Mouse (Mus musculus) fibroblast of lung, adult 2 months (primary cell): ENCODE measurements around the gene AI481877.

ENCODE experiments used
- DNase-seq: peaks from one replicate; pipeline ENCODE4 v3.0.0-alpha.2; 2011; ENCODE audit warnings: low read depth

AI481877 gene

GRCm38 (mm10) chr4:59034918-59035785 is 103.6 kb downstream of the AI481877 start, which contains the start of gene Gng10:
Gene Gng10, plus strand, starts transcription at chr4:59035088.
- no peak for DNase-seq

- no peak for DNase-seq
These were observed 104.4 kb downstream of the AI481877 start for GRCm38 (mm10) chr4:59034325-59034917.

GRCm38 (mm10) chr4:59016922-59017321 is 121.9 kb downstream of the AI481877 start:
- DNase-seq, result no peak

GRCm38 (mm10) chr4:59015181-59015580 is 123.6 kb downstream of the AI481877 start:
- no peak for DNase-seq

- DNase-seq, result no peak
These were observed 127.3 kb downstream of the AI481877 start for GRCm38 (mm10) chr4:59011446-59011845.

- DNase-seq, result no peak
These were observed 129.1 kb downstream of the AI481877 start for GRCm38 (mm10) chr4:59009696-59010095.

GRCm38 (mm10) chr4:59009186-59009585 is 129.6 kb downstream of the AI481877 start:
- no peak for DNase-seq

GRCm38 (mm10) chr4:59007974-59008373 is 130.8 kb downstream of the AI481877 start:
- no peak for DNase-seq

GRCm38 (mm10) chr4:59007016-59007415 is 131.8 kb downstream of the AI481877 start:
- DNase-seq, result peak; percentile 54

GRCm38 (mm10) chr4:59006211-59006610 is 132.6 kb downstream of the AI481877 start:
- DNase-seq, result no peak

- no peak for DNase-seq
These were observed 135.0 kb downstream of the AI481877 start for GRCm38 (mm10) chr4:59003806-59004200.

- peak; percentile 63 for DNase-seq
These were observed 135.6 kb downstream of the AI481877 start, which contains the start of gene Gm20503 for GRCm38 (mm10) chr4:59002948-59003805. Gene Gm20503, plus strand, starts transcription at chr4:59003210.

- DNase-seq, result no peak
These were observed 138.2 kb downstream of the AI481877 start for GRCm38 (mm10) chr4:59000614-59001013.

GRCm38 (mm10) chr4:58999686-59000085 is 139.1 kb downstream of the AI481877 start:
- DNase-seq, result peak; percentile 44

GRCm38 (mm10) chr4:58998688-58999087 is 140.1 kb downstream of the AI481877 start:
- DNase-seq, result no peak

- no peak for DNase-seq
These were observed 141.7 kb downstream of the AI481877 start for GRCm38 (mm10) chr4:58997081-58997480.

- no peak for DNase-seq
These were observed 143.5 kb downstream of the AI481877 start for GRCm38 (mm10) chr4:58995251-58995693.

GRCm38 (mm10) chr4:58994762-58995161 is 144.0 kb downstream of the AI481877 start, which contains the start of gene Dnajc25:
Gene Dnajc25, plus strand, starts transcription at chr4:58995062.
- no peak for DNase-seq
